Comparison of ENCODE assay signal across 20 mouse cellular contexts in the genomic region with DNA sequence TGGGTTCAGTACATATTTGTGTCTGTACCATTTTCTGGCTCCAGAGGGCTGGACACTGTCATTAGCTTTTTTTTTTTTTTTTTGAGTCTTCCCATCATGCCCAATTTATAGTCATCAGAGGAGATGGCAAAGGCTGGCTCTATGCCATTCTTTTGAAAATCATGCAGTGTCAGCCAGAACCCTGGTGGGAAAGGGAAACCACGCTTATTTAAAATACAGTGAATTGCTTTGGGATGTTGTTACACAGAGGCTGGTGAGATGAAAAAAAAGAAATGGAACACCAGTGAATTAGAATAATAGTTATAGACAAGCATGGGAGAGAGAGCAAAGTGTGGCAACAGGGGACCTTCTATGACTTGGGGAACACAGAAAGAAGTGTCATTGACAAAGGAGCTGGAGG.
DNase-seq lines count a peak whose midpoint lies in the region; ATAC-seq and TF ChIP-seq lines count a peak whose summit lies in the region.
"Had no signal": no experiment of that assay in that cellular context is flagged by ENCODE, and none has a peak within 500 bp of the region (broad histone marks: within the 10 kb centered on the region; RNA-seq: fewer than 3 reads in every experiment).

No protein-coding gene starts in this region.

- DNase-seq in embryonic facial prominence, embryonic 14.5 days (ENCODE audit: low spot score), result peak; percentile 16
- no peak for DNase-seq in embryonic facial prominence, embryonic 10.5 days (ENCODE audit: low spot score)
- DNase-seq in left cerebral cortex, postnatal 4 days, result peak; percentile 63
- DNase-seq in left cerebral cortex, postnatal 25 days (ENCODE audit: low spot score in 2 of 2), result no peak
- peak; percentile 22 to 50 for DNase-seq in cerebellum, postnatal 25 days
- DNase-seq in midbrain, postnatal 0 days (ENCODE audit: low spot score), result peak; percentile 80
- no peak for DNase-seq in liver, postnatal 0 days
- DNase-seq: B cell, adult 2 months; kidney, postnatal 4 days; layer of hippocampus, adult 9-11 months; liver, embryonic 13.5 days; lung, postnatal 4 days; right cerebral cortex, postnatal 25 days; thymus, postnatal 36 days had no signal

- ATAC-seq in embryonic facial prominence, embryonic 14.5 days (ENCODE audit: low read depth), result no peak
- no peak for ATAC-seq in midbrain, postnatal 0 days (ENCODE audit: low FRiP score)
- ATAC-seq in liver, postnatal 0 days, result no peak
- ATAC-seq: intestine, postnatal 0 days had no signal

- TF ChIP-seq CTCF in midbrain, postnatal 0 days (IDR thresholded peaks at IDR 0.05), result no peak
- no peak for TF ChIP-seq CTCF in liver, postnatal 0 days (IDR thresholded peaks at IDR 0.05; ENCODE audit: low read depth)

- no peak overlapping the region for H3K9ac ChIP-seq in embryonic facial prominence, embryonic 14.5 days (ENCODE audit: low read depth, low read length)
- no peak overlapping the region for H3K9ac ChIP-seq in midbrain, postnatal 0 days (replicated peaks; ENCODE audit: low read length, poor library complexity, severe bottlenecking)
- no peak overlapping the region for H3K9ac ChIP-seq in liver, postnatal 0 days (replicated peaks)
- H3K9ac ChIP-seq: embryonic facial prominence, embryonic 15.5 days; kidney, embryonic 15.5 days; liver, embryonic 13.5 days; lung, embryonic 15.5 days; neural tube, embryonic 15.5 days had no signal

- no peak overlapping the region for H3K27ac ChIP-seq in embryonic facial prominence, embryonic 14.5 days (replicated peaks; ENCODE audit: low read depth, low read length)
- no peak overlapping the region for H3K27ac ChIP-seq in embryonic facial prominence, embryonic 10.5 days (replicated peaks)
- no peak overlapping the region for H3K27ac ChIP-seq in midbrain, postnatal 0 days (ENCODE audit: low read depth, low read length)
- no peak overlapping the region for H3K27ac ChIP-seq in liver, postnatal 0 days (ENCODE audit: low read depth)
- H3K27ac ChIP-seq: embryonic facial prominence, embryonic 15.5 days; kidney, embryonic 15.5 days; left cerebral cortex, adult 2 months; liver, embryonic 13.5 days; lung, embryonic 15.5 days; neural tube, embryonic 15.5 days had no signal

- H3K4me1 ChIP-seq in embryonic facial prominence, embryonic 14.5 days (ENCODE audit: control insufficient read depth, insufficient read depth, low read length), result no peaks in the 10 kb centered on the region
- H3K4me1 ChIP-seq in embryonic facial prominence, embryonic 10.5 days, result no peaks in the 10 kb centered on the region
- H3K4me1 ChIP-seq in midbrain, postnatal 0 days (ENCODE audit: insufficient read depth, low read length), result no peaks in the 10 kb centered on the region
- H3K4me1 ChIP-seq in liver, postnatal 0 days (ENCODE audit: insufficient read depth), result no peaks in the 10 kb centered on the region
- H3K4me1 ChIP-seq: embryonic facial prominence, embryonic 15.5 days; kidney, embryonic 15.5 days; liver, embryonic 13.5 days; lung, embryonic 15.5 days; neural tube, embryonic 15.5 days had no signal

- no peak for TF ChIP-seq EP300 in liver, postnatal 0 days (IDR thresholded peaks at IDR 0.05; ENCODE audit: low read depth)

- no peak overlapping the region for H3K4me3 ChIP-seq in embryonic facial prominence, embryonic 14.5 days (ENCODE audit: low read depth, low read length)
- no peak overlapping the region for H3K4me3 ChIP-seq in embryonic facial prominence, embryonic 10.5 days
- H3K4me3 ChIP-seq in midbrain, postnatal 0 days (ENCODE audit: low read depth, low read length), result no peak overlapping the region
- no peak overlapping the region for H3K4me3 ChIP-seq in liver, postnatal 0 days (ENCODE audit: low read depth, low read length)
- H3K4me3 ChIP-seq: embryonic facial prominence, embryonic 15.5 days; kidney, embryonic 15.5 days; left cerebral cortex, adult 2 months; liver, embryonic 13.5 days; lung, embryonic 15.5 days; neural tube, embryonic 15.5 days had no signal

- intact Hi-C loops in left cerebral cortex, postnatal 4 days (cut with DNase I), result no loop called here
- intact Hi-C loops in left cerebral cortex, postnatal 25 days (cut with DNase I), result no loop called here

- no peak overlapping the region for H3K4me2 ChIP-seq in embryonic facial prominence, embryonic 14.5 days (ENCODE audit: low read depth, low read length)
- H3K4me2 ChIP-seq in midbrain, postnatal 0 days (ENCODE audit: low read depth, low read length, poor library complexity, severe bottlenecking), result no peak overlapping the region
- H3K4me2 ChIP-seq in liver, postnatal 0 days (ENCODE audit: low read depth, low read length), result no peak overlapping the region
- H3K4me2 ChIP-seq: embryonic facial prominence, embryonic 15.5 days; kidney, embryonic 15.5 days; liver, embryonic 13.5 days; lung, embryonic 15.5 days; neural tube, embryonic 15.5 days had no signal

- H3K9me3 ChIP-seq in embryonic facial prominence, embryonic 14.5 days (ENCODE audit: control insufficient read depth, low read length), result no peaks in the 10 kb centered on the region
- H3K9me3 ChIP-seq in embryonic facial prominence, embryonic 10.5 days, result no peaks in the 10 kb centered on the region
- H3K9me3 ChIP-seq in midbrain, postnatal 0 days (ENCODE audit: low read length), result no peaks in the 10 kb centered on the region
- H3K9me3 ChIP-seq in liver, postnatal 0 days (ENCODE audit: low read length), result no peaks in the 10 kb centered on the region
- H3K9me3 ChIP-seq: embryonic facial prominence, embryonic 15.5 days; kidney, embryonic 15.5 days; liver, embryonic 13.5 days; lung, embryonic 15.5 days; neural tube, embryonic 15.5 days had no signal

- 48% methylated on average over 1 of the region's 1 CpGs for WGBS in embryonic facial prominence, embryonic 14.5 days
- 78% methylated on average over 1 of the region's 1 CpGs for WGBS in embryonic facial prominence, embryonic 10.5 days
- 28% methylated on average over 1 of the region's 1 CpGs for WGBS in midbrain, postnatal 0 days
- 60% methylated on average over 1 of the region's 1 CpGs for WGBS in liver, postnatal 0 days (ENCODE audit: insufficient replicate concordance)

- H3K27me3 ChIP-seq in embryonic facial prominence, embryonic 14.5 days (replicated peaks; ENCODE audit: control insufficient read depth, insufficient read depth, low read length), result no peaks in the 10 kb centered on the region
- no peaks in the 10 kb centered on the region for H3K27me3 ChIP-seq in embryonic facial prominence, embryonic 10.5 days (replicated peaks; ENCODE audit: low read depth, poor library complexity, severe bottlenecking)
- no peaks in the 10 kb centered on the region for H3K27me3 ChIP-seq in midbrain, postnatal 0 days (ENCODE audit: insufficient read depth, low read length)
- no peaks in the 10 kb centered on the region for H3K27me3 ChIP-seq in liver, postnatal 0 days (ENCODE audit: insufficient read depth, low read length)
- H3K27me3 ChIP-seq: embryonic facial prominence, embryonic 15.5 days; kidney, embryonic 15.5 days; liver, embryonic 13.5 days; lung, embryonic 15.5 days; neural tube, embryonic 15.5 days had no signal

- no peaks in the 10 kb centered on the region for H3K36me3 ChIP-seq in embryonic facial prominence, embryonic 14.5 days (ENCODE audit: control insufficient read depth, insufficient read depth, low read length)
- H3K36me3 ChIP-seq in embryonic facial prominence, embryonic 10.5 days (replicated peaks), result no peaks in the 10 kb centered on the region
- no peaks in the 10 kb centered on the region for H3K36me3 ChIP-seq in midbrain, postnatal 0 days (ENCODE audit: insufficient read depth, low read length)
- no peaks in the 10 kb centered on the region for H3K36me3 ChIP-seq in liver, postnatal 0 days (replicated peaks; ENCODE audit: insufficient read depth, low read length)
- H3K36me3 ChIP-seq: embryonic facial prominence, embryonic 15.5 days; kidney, embryonic 15.5 days; liver, embryonic 13.5 days; lung, embryonic 15.5 days; neural tube, embryonic 15.5 days had no signal

Comparison
In these comparisons a context has a peak if more than half of its experiments do, and no peak if none do; other contexts are left out.
1. DNase-seq: peak in embryonic facial prominence, embryonic 14.5 days (single experiment), left cerebral cortex, postnatal 4 days (single experiment), cerebellum, postnatal 25 days (2 of 2) and midbrain, postnatal 0 days (single experiment); none in embryonic facial prominence, embryonic 10.5 days (single experiment), left cerebral cortex, postnatal 25 days (0 of 2) and liver, postnatal 0 days (single experiment).